Mouse (Mus musculus) right cerebral cortex, postnatal 36 days (tissue): ENCODE data around the gene Mrpl16.

Experiments used
- DNase-seq, 2 experiments: peaks; one replicate each; pipeline ENCODE4 v3.0.0; 2022; ENCODE audit warnings: low spot score in 2 of 2, mixed read lengths in 1 of 2

Mrpl16 gene

GRCm38 (mm10) chr19:11770205-11770892 lies at the start of gene Mrpl16:
TSS of gene Mrpl16 (plus strand) at chr19:11770391.
- DNase-seq: peak; percentile 82 to 83

- DNase-seq: no peak
Measured at GRCm38 (mm10) chr19:11723870-11724269, 46.3 kb upstream of the Mrpl16 start.

- DNase-seq: no peak
Measured at GRCm38 (mm10) chr19:11724275-11724674, 45.9 kb upstream of the Mrpl16 start.

- DNase-seq: no peak
Measured at GRCm38 (mm10) chr19:11725915-11726314, 44.3 kb upstream of the Mrpl16 start.

- DNase-seq: no peak
Measured at GRCm38 (mm10) chr19:11727304-11727703, 42.9 kb upstream of the Mrpl16 start.

- no peak for DNase-seq
Measured at GRCm38 (mm10) chr19:11730278-11730677, 39.9 kb upstream of the Mrpl16 start.

GRCm38 (mm10) chr19:11736455-11736854 lies 33.7 kb upstream of the Mrpl16 start:
- DNase-seq: no peak

GRCm38 (mm10) chr19:11745680-11746079 lies 24.5 kb upstream of the Mrpl16 start:
- DNase-seq: no peak

- no peak for DNase-seq
Measured at GRCm38 (mm10) chr19:11747298-11747697, 22.9 kb upstream of the Mrpl16 start, which contains the start of gene Gif. TSS of gene Gif (plus strand) at chr19:11747554.

- DNase-seq: no peak
Measured at GRCm38 (mm10) chr19:11765059-11765458, 5.1 kb upstream of the Mrpl16 start.

- no peak for DNase-seq
Measured at GRCm38 (mm10) chr19:11766413-11766812, 3.8 kb upstream of the Mrpl16 start.

- no peak for DNase-seq
Measured at GRCm38 (mm10) chr19:11768163-11768562, 2.0 kb upstream of the Mrpl16 start.

GRCm38 (mm10) chr19:11769257-11769920 lies 802 bp upstream of the Mrpl16 start:
- no peak for DNase-seq

- DNase-seq: peak in 1 of 2 experiments; percentile 42
Measured at GRCm38 (mm10) chr19:11777191-11777865, 7.1 kb downstream of the Mrpl16 start.

- DNase-seq: no peak
Measured at GRCm38 (mm10) chr19:11785409-11786154, 15.4 kb downstream of the Mrpl16 start.

GRCm38 (mm10) chr19:11787826-11788225 lies 17.6 kb downstream of the Mrpl16 start:
- DNase-seq: no peak

GRCm38 (mm10) chr19:11788876-11789275 lies 18.7 kb downstream of the Mrpl16 start:
- DNase-seq: no peak

GRCm38 (mm10) chr19:11791825-11792224 lies 21.6 kb downstream of the Mrpl16 start:
- DNase-seq: no peak

GRCm38 (mm10) chr19:11793741-11794359 lies 23.7 kb downstream of the Mrpl16 start:
- no peak for DNase-seq

GRCm38 (mm10) chr19:11794447-11794846 lies 24.3 kb downstream of the Mrpl16 start:
- DNase-seq: no peak

GRCm38 (mm10) chr19:11800531-11801315 lies 30.5 kb downstream of the Mrpl16 start:
- no peak for DNase-seq
